Mouse (Mus musculus): ENCODE results near the gene Slco2a1. TPM values are rescaled to one million over a fixed set of nuclear protein-coding genes. Genes with fewer than 3 reads are reported as not detected.

Slco2a1 gene
- total and polyA plus RNA-seq, 2 experiments from 2014 or later, result 5.7 to 10.2 TPM

GRCm38 (mm10) chr9:103008079-103008855 lies 19.8 kb downstream of the Slco2a1 start:
- Histone ChIP-seq H3K27ac (ENCODE audit: low read depth) (peak overlapping the region; percentile 85), H3K36me3 (replicated peaks; ENCODE audit: control insufficient read depth, insufficient read depth, low read length) (no peaks in the 10 kb centered on the region), H3K4me2 (ENCODE audit: low read depth, low read length) (peak overlapping the region; percentile 95), H3K9ac (replicated peaks; ENCODE audit: low read depth, low read length) (peak overlapping the region; percentile 68), H3K27me3 (ENCODE audit: control insufficient read depth, insufficient read depth, low read length) (0 out of 2 replicates have a peak, but pooled peaks cover 5% of the 10 kb centered on the region), H3K4me1 (ENCODE audit: control insufficient read depth, insufficient read depth) (peaks cover 19% of the 10 kb centered on the region; the same call in 1 of the 2 replicates), H3K4me3 (ENCODE audit: low read depth, low read length) (peak overlapping the region; percentile 58), H3K9me3 (replicated peaks; ENCODE audit: control insufficient read depth, low read length) (no peaks in the 10 kb centered on the region)
- DNase-seq (ENCODE audit: low spot score) (no peak), ATAC-seq (ENCODE audit: insufficient read depth, low read depth) (peak; percentile 32)
- WGBS, result 1% methylated on average over 50 of the region's 50 CpGs
- no peak for TF ChIP-seq CTCF (IDR thresholded peaks at IDR 0.05; ENCODE audit: low read depth)
- no peak for TF ChIP-seq EP300 (IDR thresholded peaks at IDR 0.05; ENCODE audit: low read depth)

- DNase-seq (ENCODE audit: low spot score) (no peak), ATAC-seq (ENCODE audit: insufficient read depth, low read depth) (no peak)
- TF ChIP-seq CTCF (IDR thresholded peaks at IDR 0.05; ENCODE audit: low read depth) (no peak), EP300 (IDR thresholded peaks at IDR 0.05; ENCODE audit: low read depth) (no peak)
- H3K9ac ChIP-seq (replicated peaks; ENCODE audit: low read depth, low read length), result no peak overlapping the region
- H3K36me3 ChIP-seq (replicated peaks; ENCODE audit: control insufficient read depth, insufficient read depth, low read length), result no peaks in the 10 kb centered on the region
- H3K9me3 ChIP-seq (replicated peaks; ENCODE audit: control insufficient read depth, low read length), result no peaks in the 10 kb centered on the region
- H3K4me1 ChIP-seq (ENCODE audit: control insufficient read depth, insufficient read depth), result peaks cover 13% of the 10 kb centered on the region; the same call in 1 of the 2 replicates
- H3K27me3 ChIP-seq (ENCODE audit: control insufficient read depth, insufficient read depth, low read length), result peaks cover 8% of the 10 kb centered on the region; the same call in 1 of the 2 replicates
- H3K27ac ChIP-seq (ENCODE audit: low read depth), result no peak overlapping the region
- no peak overlapping the region for H3K4me3 ChIP-seq (ENCODE audit: low read depth, low read length)
- WGBS, result 53% methylated on average over 3 of the region's 3 CpGs
- peak overlapping the region; percentile 95; the same call in 1 of the 2 replicates for H3K4me2 ChIP-seq (ENCODE audit: low read depth, low read length)
Observed at GRCm38 (mm10) chr9:103010161-103010560, 21.6 kb downstream of the Slco2a1 start.

- Histone ChIP-seq H3K9ac (replicated peaks; ENCODE audit: low read depth, low read length) (no peak overlapping the region), H3K4me1 (ENCODE audit: control insufficient read depth, insufficient read depth) (peaks cover 3% of the 10 kb centered on the region; the same call in 1 of the 2 replicates), H3K36me3 (replicated peaks; ENCODE audit: control insufficient read depth, insufficient read depth, low read length) (no peaks in the 10 kb centered on the region), H3K4me3 (ENCODE audit: low read depth, low read length) (no peak overlapping the region), H3K27ac (ENCODE audit: low read depth) (no peak overlapping the region), H3K27me3 (ENCODE audit: control insufficient read depth, insufficient read depth, low read length) (peaks cover 6% of the 10 kb centered on the region; the same call in 1 of the 2 replicates), H3K9me3 (replicated peaks; ENCODE audit: control insufficient read depth, low read length) (no peaks in the 10 kb centered on the region), H3K4me2 (ENCODE audit: low read depth, low read length) (no peak overlapping the region)
- TF ChIP-seq CTCF (IDR thresholded peaks at IDR 0.05; ENCODE audit: low read depth), result peak; percentile 63
- no peak for TF ChIP-seq EP300 (IDR thresholded peaks at IDR 0.05; ENCODE audit: low read depth)
- 0 out of 2 replicates have a peak, but pooled peaks have one; percentile 39 for ATAC-seq (ENCODE audit: insufficient read depth, low read depth)
- peak; percentile 33 for DNase-seq (ENCODE audit: low spot score)
- 14% methylated on average over 5 of the region's 5 CpGs for WGBS
Observed at GRCm38 (mm10) chr9:103013366-103013765, 24.9 kb downstream of the Slco2a1 start.

- H3K9me3 ChIP-seq (replicated peaks; ENCODE audit: control insufficient read depth, low read length), result no peaks in the 10 kb centered on the region
- no peak overlapping the region for H3K9ac ChIP-seq (replicated peaks; ENCODE audit: low read depth, low read length)
- TF ChIP-seq EP300 (IDR thresholded peaks at IDR 0.05; ENCODE audit: low read depth) (no peak), CTCF (IDR thresholded peaks at IDR 0.05; ENCODE audit: low read depth) (no peak)
- H3K27ac ChIP-seq (ENCODE audit: low read depth), result no peak overlapping the region
- no peaks in the 10 kb centered on the region for H3K4me1 ChIP-seq (ENCODE audit: control insufficient read depth, insufficient read depth)
- H3K36me3 ChIP-seq (replicated peaks; ENCODE audit: control insufficient read depth, insufficient read depth, low read length), result no peaks in the 10 kb centered on the region
- no peak overlapping the region for H3K4me3 ChIP-seq (ENCODE audit: low read depth, low read length)
- peaks cover 3% of the 10 kb centered on the region; the same call in 1 of the 2 replicates for H3K27me3 ChIP-seq (ENCODE audit: control insufficient read depth, insufficient read depth, low read length)
- ATAC-seq (ENCODE audit: insufficient read depth, low read depth) (no peak), DNase-seq (ENCODE audit: low spot score) (no peak)
- 60% methylated on average over 12 of the region's 12 CpGs for WGBS
- no peak overlapping the region for H3K4me2 ChIP-seq (ENCODE audit: low read depth, low read length)
Observed at GRCm38 (mm10) chr9:103014686-103015085, 26.2 kb downstream of the Slco2a1 start.

GRCm38 (mm10) chr9:103024116-103024515 lies 35.6 kb downstream of the Slco2a1 start:
- no peak overlapping the region for H3K9ac ChIP-seq (replicated peaks; ENCODE audit: low read depth, low read length)
- no peaks in the 10 kb centered on the region for H3K27me3 ChIP-seq (ENCODE audit: control insufficient read depth, insufficient read depth, low read length)
- TF ChIP-seq EP300 (IDR thresholded peaks at IDR 0.05; ENCODE audit: low read depth) (no peak), CTCF (IDR thresholded peaks at IDR 0.05; ENCODE audit: low read depth) (no peak)
- H3K4me1 ChIP-seq (ENCODE audit: control insufficient read depth, insufficient read depth), result no peaks in the 10 kb centered on the region
- H3K36me3 ChIP-seq (replicated peaks; ENCODE audit: control insufficient read depth, insufficient read depth, low read length), result no peaks in the 10 kb centered on the region
- no peak overlapping the region for H3K4me3 ChIP-seq (ENCODE audit: low read depth, low read length)
- DNase-seq (ENCODE audit: low spot score) (no peak), ATAC-seq (ENCODE audit: insufficient read depth, low read depth) (no peak)
- no peak overlapping the region for H3K27ac ChIP-seq (ENCODE audit: low read depth)
- H3K4me2 ChIP-seq (ENCODE audit: low read depth, low read length), result no peak overlapping the region
- 73% methylated on average over 4 of the region's 4 CpGs for WGBS
- no peaks in the 10 kb centered on the region for H3K9me3 ChIP-seq (replicated peaks; ENCODE audit: control insufficient read depth, low read length)

Measured in heart, postnatal 0 days (tissue).